Mouse (Mus musculus) erythroid progenitor cell, adult 5-6 weeks (primary cell): ENCODE measurements around the gene Fam98b. TPM values are rescaled to one million over a fixed set of nuclear protein-coding genes. Genes with fewer than 3 reads are reported as not detected.

Experiments
- ATAC-seq: replicated peaks from 2 replicates; pipeline ENCODE4 v1.8.0; 2016; ENCODE audit warnings: moderate number of reproducible peaks, mild to moderate bottlenecking, moderate TSS enrichment, inconsistent platforms; ENCODE audit not compliant: poor library complexity, low FRiP score, severe bottlenecking
- total RNA-seq, 2 experiments: library from RNA; stranded (forward) in 1 of 2; stranded (reverse) in 1 of 2; fragments of 150-400 nt in 1 of 2; fragments of 186-747, 209-891 nt in 1 of 2; gene quantifications; 2 replicates each; pipeline versions ENCODE4 v1.2.3 to v1.2.4; 2015 to 2017; ENCODE audit warnings: low replicate concordance in 2 of 2

Fam98b gene
- total RNA-seq, 2 experiments from 2014 or later: 15.1 TPM; not detected in 1

- ATAC-seq: no peak
Measured at GRCm38 (mm10) chr2:117299596-117300448, 50.3 kb downstream of the Fam98b start.

GRCm38 (mm10) chr2:117303391-117304350 lies 54.1 kb downstream of the Fam98b start:
- no peak for ATAC-seq

DNA sequence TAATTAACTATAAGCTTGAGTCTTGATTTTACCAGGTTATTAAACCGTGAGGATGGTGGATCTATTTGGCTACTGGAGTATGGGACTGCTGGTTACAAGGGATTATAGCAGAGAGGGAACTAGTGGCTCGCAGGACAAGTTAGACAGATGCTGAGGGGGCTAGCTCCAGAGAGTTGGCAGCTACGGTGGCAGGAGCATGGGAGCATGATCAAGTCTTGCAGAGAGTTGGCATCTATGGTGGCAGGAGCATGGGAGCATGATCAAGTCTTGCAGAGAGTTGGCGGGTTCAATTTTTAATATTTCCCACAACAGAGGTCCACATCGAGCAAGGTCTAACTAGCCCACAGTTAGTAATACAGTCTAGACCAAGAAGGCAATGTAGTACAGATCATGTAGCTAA lies 55.4 kb downstream of the Fam98b start:
- ATAC-seq: no peak

DNA sequence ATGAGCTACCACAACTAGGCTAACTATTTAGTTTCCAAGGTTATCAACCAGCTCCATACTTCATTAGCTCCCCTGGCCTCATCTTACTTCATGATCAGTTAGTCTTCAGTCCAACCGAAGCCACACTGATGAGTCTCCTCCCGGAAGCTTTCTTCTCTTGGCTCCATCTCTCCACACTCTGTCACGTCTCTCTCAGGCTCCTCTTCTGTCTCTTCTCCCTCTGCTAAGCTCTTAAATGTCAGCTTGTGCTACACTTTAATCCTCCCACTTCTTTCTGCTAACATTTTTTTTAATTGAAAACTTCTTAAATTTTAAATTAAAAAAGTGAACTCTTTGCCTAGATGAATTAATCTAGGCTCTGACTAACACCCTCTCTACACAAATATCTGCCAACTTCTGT lies 58.4 kb downstream of the Fam98b start:
- no peak for ATAC-seq

DNA sequence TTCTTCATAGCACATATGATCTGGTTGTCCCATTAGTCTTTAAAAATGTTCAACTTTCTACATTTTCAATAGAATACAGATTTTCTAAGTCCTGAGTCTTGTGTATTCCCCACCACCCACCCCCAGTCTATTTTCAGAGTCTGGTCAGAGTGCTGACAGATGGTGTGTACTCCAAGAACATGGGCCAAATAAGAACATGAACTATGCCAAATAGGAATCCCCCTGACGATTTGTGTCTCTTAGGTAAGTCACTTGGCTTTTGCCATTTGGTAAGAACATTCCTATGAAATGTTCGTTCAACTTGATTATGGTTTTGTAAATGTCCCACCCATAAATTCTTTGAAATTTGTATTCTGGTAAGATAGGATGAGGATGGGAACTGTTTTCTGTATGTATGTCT lies 59.5 kb downstream of the Fam98b start:
- no peak for ATAC-seq

DNA sequence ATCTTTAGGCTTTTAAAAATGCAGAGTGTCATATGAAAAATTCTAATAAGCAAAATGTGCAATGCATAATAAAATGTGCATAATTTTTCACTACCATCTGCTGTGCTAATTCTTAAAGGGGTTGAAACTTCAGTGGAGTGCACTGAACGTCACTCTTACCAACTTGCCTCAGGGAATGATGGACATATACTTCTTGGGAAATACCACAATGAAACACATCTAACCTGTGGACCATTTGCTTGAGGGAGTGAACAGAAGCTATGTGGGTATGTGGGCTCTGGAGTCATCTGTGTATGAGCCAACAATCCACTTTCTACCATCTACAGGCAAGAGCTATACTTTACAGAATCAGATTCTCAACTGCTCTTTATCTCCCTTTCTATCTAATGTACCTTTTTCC lies 61.8 kb downstream of the Fam98b start:
- ATAC-seq: no peak

GRCm38 (mm10) chr2:117312030-117312429 lies 62.5 kb downstream of the Fam98b start:
- ATAC-seq: no peak

DNA sequence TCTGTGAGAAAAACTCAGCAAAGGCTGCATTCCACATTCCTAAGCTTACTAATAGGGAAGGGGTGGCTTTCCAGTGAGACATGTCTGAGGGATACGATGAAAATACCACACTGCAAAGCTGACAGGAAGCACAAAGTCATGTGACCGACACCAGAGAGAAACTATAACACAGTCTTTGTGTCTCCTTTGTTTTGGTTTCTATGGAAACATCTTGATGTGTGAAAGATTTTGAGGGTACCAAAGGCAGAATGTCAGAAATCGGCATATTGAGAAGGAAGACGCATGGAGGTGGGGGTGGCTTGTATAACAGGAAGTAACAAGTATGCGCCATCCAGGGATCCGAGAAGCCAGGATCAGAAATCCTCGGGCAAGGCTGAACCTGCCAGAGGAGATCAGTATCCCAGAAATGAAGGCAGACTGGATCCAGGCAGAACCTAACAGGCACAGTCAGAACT lies 62.9 kb downstream of the Fam98b start:
- no peak for ATAC-seq

GRCm38 (mm10) chr2:117313586-117314235 lies 64.2 kb downstream of the Fam98b start:
- ATAC-seq: no peak

DNA sequence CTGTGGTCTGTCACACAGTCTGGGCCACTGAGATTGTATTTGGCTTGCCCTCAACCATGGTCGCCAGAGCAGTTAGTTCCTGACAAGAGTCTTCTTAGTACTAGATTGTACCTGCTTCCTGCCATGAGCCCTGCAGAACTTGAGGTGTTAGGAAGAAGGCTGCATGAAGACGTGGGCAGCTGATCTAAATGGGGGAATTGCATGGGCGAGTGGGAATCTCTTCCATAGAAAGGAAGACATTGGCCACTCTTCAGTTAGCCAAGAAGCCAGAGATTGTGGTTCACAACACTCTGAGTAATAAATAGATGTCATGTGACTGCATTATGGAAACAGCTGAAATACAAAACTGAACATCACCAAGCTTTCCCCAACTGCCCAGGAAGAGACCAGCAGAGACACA lies 69.5 kb downstream of the Fam98b start:
- ATAC-seq: no peak

Other genes starting within 250 kb of the Fam98b start
- gene Spred1, start 128.4 kb upstream of the Fam98b start, total RNA-seq (2015; ENCODE audit: low replicate concordance): 0.72 and 7.5 TPM in 2 replicates
- 4.2 and 7.2 TPM in 2 replicates for gene Spred1, start 128.4 kb upstream of the Fam98b start, total RNA-seq (2017; ENCODE audit: low replicate concordance)
- gene Rasgrp1, start 93.3 kb downstream of the Fam98b start, total RNA-seq (2015; ENCODE audit: low replicate concordance): 2.5 and 6.3 TPM in 2 replicates
- 3.2 and 4.8 TPM in 2 replicates for gene Rasgrp1, start 93.3 kb downstream of the Fam98b start, total RNA-seq (2017; ENCODE audit: low replicate concordance)